Mouse (Mus musculus): ENCODE results near the gene Prr19. TPM values are rescaled to one million over a fixed set of nuclear protein-coding genes. Genes with fewer than 3 reads are reported as not detected.
A peak's percentile ranks its signal among the peaks of the same experiment; 100 is the strongest.
"Not testable (repeated sequence)": the region's sequence is repeated elsewhere in the genome, so short reads cannot be mapped to it uniquely, and the experiment has no call there.

Gene Prr19
- not detected for total RNA-seq (2021)
- long read RNA-seq, experiment 1 = 0 reads
- long read RNA-seq, experiment 2 = 0 reads

GRCm38 (mm10) chr7:25301063-25301462 lies at the start of gene Prr19:
Gene Prr19 (plus strand): TSS chr7:25301411.
- no peak for DNase-seq (ENCODE audit: low spot score)

- DNase-seq (ENCODE audit: low spot score) = no peak
Measured at GRCm38 (mm10) chr7:25251822-25252221, 49.4 kb upstream of the Prr19 start.

DNA sequence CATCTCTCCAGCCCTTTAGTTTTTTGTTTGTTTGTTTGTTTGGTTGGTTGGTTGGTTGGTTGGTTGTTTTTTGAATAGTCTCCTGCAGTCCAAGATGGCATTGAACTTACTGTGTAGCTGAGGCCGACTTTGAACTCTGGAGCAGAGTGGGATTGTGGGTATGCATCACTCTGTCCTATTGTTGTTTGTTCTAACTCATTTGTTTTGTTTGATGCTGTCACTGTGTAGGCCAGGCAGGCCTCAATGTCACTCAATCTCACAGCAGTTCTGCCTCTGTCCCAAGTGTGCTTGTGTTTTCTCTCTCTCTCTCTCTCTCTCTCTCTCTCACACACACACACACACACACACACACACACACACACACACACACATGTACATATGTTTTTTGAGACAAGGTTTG lies 39.3 kb upstream of the Prr19 start:
- DNase-seq (ENCODE audit: low spot score) = no peak

- no peak for DNase-seq (ENCODE audit: low spot score)
Measured at GRCm38 (mm10) chr7:25263968-25264870, 37.0 kb upstream of the Prr19 start.

DNA sequence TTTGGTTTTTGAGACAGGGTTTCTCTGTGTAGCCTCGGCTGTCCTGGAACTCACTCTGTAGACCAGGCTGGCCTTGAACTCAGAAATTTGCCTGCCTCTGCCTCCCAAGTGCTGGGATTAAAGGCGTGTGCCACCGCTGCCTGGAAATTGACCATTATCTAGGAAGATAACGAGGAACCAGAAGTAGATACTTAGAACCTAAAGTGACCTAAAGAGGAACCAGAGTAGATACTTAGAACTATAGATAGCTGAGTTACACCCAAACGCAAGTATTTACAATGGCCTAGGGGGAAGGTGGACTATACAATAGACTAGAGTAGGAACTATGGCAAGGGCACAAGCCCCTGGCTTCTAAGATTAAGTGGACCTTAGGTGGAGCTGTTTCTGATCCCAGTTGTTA lies 35.5 kb upstream of the Prr19 start:
- not testable (repeated sequence) for DNase-seq (ENCODE audit: low spot score)

GRCm38 (mm10) chr7:25266180-25266962 lies 34.8 kb upstream of the Prr19 start:
- no peak for DNase-seq (ENCODE audit: low spot score)

DNA sequence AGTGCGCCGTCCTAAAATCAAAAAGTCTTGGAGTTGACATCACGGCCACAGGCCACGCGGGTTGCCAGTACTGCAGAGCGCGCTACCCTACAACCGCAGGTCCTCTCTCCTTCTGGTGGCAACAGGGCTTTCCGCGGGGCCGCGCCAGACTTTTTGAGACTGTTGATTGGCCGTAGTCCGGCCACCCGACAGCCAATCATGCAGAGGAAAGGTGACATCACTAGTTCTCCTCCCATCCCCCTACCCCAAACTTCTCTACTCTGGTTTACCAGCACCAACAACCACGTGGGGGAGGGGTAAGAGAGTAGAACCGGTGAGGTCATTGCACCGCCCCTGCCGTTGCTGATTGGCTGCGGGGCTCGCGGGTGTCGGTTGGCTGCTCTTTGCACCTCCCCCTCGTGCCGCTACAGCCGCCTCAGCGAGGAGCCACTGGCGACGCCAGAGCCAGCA lies 33.9 kb upstream of the Prr19 start, which contains the start of gene Cic:
Cic (plus strand) TSS at position 404 of the 450 bp plus-strand sequence.
- DNase-seq (ENCODE audit: low spot score) = peak; percentile 100

DNA sequence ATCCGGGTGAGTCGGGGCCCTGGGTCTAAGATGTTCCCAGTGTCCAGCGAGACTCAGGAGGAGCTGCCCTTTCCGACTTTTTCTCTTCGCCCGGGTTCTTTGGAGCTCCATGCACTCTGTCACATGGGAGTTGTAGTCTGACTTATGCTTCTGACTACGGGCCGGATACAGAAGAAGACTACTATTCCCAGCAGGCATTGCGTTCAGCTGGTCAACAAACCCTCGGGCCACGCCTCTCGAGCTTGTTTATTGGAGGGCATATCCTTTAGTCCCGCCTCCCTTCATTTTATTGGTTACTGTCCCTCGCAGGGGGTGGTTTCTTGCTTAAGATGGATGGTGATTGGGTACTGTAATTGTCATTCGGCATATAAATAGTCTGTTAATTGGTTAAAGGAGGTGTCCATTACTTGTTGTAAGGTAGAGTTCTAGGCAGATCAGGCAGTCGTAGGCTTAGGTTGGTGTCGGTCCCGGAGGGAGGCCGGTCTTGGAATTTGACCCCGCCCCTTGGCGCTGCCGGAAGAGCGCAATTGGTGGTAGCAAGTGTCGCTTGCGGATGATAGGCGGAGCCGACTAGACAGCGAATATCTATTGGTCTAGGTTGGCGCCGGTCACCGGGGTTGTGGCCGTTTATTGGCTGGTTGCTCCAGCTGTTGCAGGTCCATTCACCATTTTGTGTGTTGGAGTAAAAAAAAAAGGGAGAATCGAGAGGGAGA lies 33.3 kb upstream of the Prr19 start:
- peak; percentile 100 for DNase-seq (ENCODE audit: low spot score)

DNA sequence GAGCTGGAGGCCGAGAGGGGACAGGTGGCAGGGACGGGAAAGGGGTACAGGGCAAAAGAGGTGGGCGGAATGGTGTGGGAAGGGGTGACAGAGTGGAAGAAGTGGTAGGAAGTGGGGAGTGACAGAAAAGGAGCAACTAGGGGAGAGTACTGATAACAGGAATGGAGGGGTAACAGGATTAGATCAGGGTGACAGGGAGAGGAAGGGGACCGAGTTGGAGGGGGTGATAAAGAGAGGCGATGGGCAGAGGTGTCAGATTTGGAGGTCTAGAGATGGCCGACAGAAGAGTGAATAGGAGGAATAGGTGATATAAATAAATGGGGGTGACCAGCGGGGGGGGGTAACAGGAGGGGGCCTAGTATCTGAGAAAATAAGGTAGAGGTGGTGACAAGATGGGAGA lies 32.6 kb upstream of the Prr19 start:
- DNase-seq (ENCODE audit: low spot score) = no peak

- DNase-seq (ENCODE audit: low spot score) = no peak
Measured at GRCm38 (mm10) chr7:25269029-25269428, 32.2 kb upstream of the Prr19 start.

DNA sequence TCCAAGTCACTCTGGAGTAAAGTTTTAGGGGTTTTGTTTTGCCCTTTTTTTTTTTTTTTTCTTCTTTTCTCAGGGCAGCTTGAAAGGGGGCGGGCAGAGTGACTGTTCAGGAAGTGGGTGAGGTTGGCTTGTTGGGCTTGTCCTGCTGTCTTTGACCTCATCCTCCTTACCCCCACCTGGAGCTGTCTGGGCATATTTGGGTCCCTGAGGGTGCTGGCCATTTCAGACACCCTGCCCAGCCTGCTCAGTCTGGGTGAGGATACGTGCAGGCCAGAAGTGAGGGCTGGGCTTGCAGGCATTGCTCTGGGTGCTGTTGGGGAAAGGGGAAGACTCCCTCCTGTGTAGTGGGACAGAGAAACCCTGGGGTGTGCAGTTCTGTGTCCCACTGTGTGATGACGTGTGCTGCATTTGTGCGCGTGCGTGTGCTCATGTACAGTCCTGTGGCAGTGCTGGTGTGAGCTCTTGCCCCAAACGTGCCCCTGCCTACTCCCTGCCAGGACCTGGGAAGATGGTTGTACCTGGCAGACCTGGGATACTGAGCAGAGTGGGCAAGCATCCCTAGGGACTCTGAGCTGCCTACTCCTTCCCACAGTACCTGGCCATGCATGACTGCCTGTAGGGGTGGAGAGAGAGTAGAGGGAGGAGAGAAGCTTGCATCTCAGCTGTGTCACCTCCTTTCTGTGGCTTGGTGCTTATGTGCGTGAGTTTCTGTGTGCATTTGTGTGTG lies 31.5 kb upstream of the Prr19 start:
- DNase-seq (ENCODE audit: low spot score) = no peak

DNA sequence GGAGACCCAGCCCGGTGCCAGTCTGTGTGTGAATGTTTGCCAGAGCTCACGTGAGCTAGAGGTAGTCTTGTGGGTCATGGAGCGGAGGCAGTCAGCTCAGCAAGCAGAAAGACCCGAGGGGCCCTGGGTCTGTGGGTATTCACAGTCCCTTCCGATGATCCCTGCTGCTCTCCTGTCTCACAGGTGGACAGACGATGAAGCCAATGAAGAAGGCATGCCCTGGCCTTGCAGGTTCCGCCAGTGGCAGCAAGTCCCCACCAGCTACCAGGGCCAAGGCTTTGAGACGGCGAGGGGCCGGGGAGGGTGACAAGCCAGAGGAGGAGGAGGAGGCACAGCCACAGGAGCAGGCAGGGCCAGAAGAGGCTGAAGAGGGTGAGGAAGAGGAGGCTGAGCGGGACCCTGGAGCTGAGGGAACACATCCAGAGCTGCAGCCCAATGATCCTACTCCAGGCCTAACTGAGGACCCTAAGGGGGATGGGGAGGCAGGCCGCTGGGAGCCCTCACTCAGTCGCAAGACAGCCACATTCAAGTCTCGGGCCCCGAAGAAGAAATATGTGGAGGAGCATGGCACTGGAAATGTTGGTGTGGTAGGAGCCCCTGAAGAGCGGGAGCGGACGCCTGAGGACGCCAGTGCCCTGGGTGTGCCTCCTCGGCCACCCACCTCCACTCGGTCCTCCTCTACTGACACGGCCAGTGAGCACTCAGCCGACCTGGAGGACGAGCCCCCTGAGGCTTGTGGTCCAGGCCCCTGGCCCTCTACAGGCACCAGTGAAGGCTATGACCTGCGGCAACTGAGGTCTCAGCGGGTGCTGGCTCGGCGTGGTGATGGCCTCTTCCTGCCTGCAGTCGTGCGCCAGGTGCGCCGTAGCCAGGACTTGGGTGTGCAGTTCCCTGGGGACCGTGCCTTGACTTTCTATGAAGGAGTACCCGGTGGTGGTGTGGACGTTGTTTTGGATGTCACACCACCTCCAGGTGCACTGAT lies 30.3 kb upstream of the Prr19 start:
- no peak for DNase-seq (ENCODE audit: low spot score)

- DNase-seq (ENCODE audit: low spot score) = no peak
Measured at GRCm38 (mm10) chr7:25271651-25272444, 29.4 kb upstream of the Prr19 start.

GRCm38 (mm10) chr7:25272445-25273258 lies 28.6 kb upstream of the Prr19 start:
- no peak for DNase-seq (ENCODE audit: low spot score)

DNA sequence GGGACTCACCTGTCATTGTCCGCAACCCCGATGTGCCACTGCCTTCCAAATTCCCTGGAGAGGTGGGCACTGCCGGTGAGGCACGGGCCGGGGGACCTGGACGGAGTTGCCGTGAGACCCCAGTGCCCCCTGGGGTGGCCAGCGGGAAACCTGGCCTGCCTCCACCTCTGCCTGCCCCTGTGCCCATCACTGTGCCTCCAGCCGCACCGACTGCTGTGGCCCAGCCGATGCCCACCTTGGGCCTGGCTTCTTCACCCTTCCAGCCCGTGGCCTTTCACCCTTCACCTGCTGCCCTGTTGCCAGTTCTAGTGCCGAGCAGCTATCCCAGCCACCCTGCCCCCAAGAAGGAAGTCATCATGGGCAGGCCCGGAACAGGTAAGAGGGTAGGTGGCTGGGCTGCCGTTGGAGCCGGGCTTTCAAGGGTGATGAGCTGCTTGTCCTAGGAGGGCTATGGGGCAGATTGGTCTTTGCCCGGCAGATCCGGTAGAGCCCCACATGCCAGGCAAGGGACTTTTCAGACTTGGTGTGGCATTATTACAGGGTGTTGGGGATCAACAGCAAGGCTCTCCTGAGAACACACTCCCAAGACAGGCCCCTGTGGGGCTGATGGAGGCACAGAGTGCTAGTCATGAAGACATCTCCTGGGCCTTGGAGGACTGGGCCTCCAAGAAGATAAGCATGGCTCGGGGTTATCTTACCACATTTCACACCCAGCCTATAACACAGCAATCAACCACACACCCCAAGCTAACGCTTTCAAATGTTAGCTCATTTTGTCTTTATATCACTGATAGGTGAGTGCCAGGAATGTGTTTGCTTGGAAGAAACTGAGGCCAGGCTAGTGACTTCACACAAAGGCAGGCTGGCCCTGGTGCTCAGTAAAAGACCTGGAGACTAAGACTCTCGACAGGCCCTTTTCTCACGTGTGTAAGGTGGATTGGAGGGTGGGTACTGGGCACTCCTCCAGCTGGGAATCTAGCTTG lies 27.7 kb upstream of the Prr19 start:
- no peak for DNase-seq (ENCODE audit: low spot score)

GRCm38 (mm10) chr7:25274571-25274970 lies 26.6 kb upstream of the Prr19 start:
- DNase-seq (ENCODE audit: low spot score) = no peak

- DNase-seq (ENCODE audit: low spot score) = no peak
Measured at GRCm38 (mm10) chr7:25274996-25275395, 26.2 kb upstream of the Prr19 start.
